Mouse (Mus musculus) G1E (cell line): Measurements from ENCODE around the gene Siah1a.

Experiments used
- CTCF ChIP-seq: IDR thresholded peaks from 2 replicates; pipeline ENCODE4 v1.5.1; 2012; ENCODE audit warnings: low read depth, low read length, inconsistent platforms, mixed read lengths
- POLR2AphosphoS5 ChIP-seq: IDR thresholded peaks from 2 replicates; pipeline ENCODE4 v1.6.1; 2012; ENCODE audit warnings: low read depth, low read length, inconsistent platforms; ENCODE audit not compliant: insufficient replicate concordance

GRCm38 (mm10) chr8:86740899-86741298, 4.8 kb downstream of the Siah1a start:
- TF ChIP-seq CTCF (no peak), POLR2AphosphoS5 (no peak)
